Mouse (Mus musculus) myocyte (in vitro differentiated cells): ENCODE measurements around the gene Ephx1.

Source experiments
- CEBPB ChIP-seq: IDR thresholded peaks from 2 replicates; pipeline ENCODE4 v1.6.1; 2011; ENCODE audit warnings: mild to moderate bottlenecking, moderate library complexity; ENCODE audit not compliant: poor library complexity, insufficient read depth, severe bottlenecking
- E2F4 ChIP-seq: IDR thresholded peaks from one replicate; pipeline ENCODE4 v1.6.1; 2011; ENCODE audit warnings: mild to moderate bottlenecking, control low read depth, moderate library complexity; ENCODE audit not compliant: insufficient read depth
- MAX ChIP-seq: IDR thresholded peaks from one replicate; pipeline ENCODE4 v1.6.1; 2011; ENCODE audit warnings: low read depth, mild to moderate bottlenecking, control low read depth
- MYOD1 ChIP-seq, 3 experiments: IDR thresholded peaks; one replicate each; pipeline ENCODE4 v1.6.1; 2011; ENCODE audit warnings: control low read depth in 2 of 3, low read depth in 2 of 3, mild to moderate bottlenecking in 2 of 3, moderate library complexity in 1 of 3; ENCODE audit not compliant: insufficient read length in 2 of 3, control insufficient read depth in 1 of 3
- MYOG ChIP-seq, 3 experiments: IDR thresholded peaks; one replicate each; pipeline ENCODE4 v1.6.1; 2011; ENCODE audit warnings: control low read depth in 2 of 3, low read depth in 2 of 3, mild to moderate bottlenecking in 2 of 3; ENCODE audit not compliant: insufficient read length in 2 of 3, control insufficient read depth in 1 of 3, insufficient read depth in 1 of 3
- POLR2A ChIP-seq: IDR thresholded peaks from one replicate; pipeline ENCODE4 v1.6.1; 2011; ENCODE audit warnings: low read depth, mild to moderate bottlenecking, control low read depth, moderate library complexity; ENCODE audit not compliant: insufficient read length
- POLR2AphosphoS2 ChIP-seq: IDR thresholded peaks from one replicate; pipeline ENCODE4 v1.6.1; 2011; ENCODE audit warnings: low read depth, control low read depth; ENCODE audit not compliant: insufficient read length
- TCF12 ChIP-seq: IDR thresholded peaks from one replicate; pipeline ENCODE4 v1.6.1; 2011; ENCODE audit warnings: mild to moderate bottlenecking, control low read depth; ENCODE audit not compliant: poor library complexity, insufficient read depth, severe bottlenecking
- USF1 ChIP-seq: IDR thresholded peaks from one replicate; pipeline ENCODE4 v1.6.1; 2011; ENCODE audit warnings: low read depth, mild to moderate bottlenecking, control low read depth, moderate library complexity

DNA sequence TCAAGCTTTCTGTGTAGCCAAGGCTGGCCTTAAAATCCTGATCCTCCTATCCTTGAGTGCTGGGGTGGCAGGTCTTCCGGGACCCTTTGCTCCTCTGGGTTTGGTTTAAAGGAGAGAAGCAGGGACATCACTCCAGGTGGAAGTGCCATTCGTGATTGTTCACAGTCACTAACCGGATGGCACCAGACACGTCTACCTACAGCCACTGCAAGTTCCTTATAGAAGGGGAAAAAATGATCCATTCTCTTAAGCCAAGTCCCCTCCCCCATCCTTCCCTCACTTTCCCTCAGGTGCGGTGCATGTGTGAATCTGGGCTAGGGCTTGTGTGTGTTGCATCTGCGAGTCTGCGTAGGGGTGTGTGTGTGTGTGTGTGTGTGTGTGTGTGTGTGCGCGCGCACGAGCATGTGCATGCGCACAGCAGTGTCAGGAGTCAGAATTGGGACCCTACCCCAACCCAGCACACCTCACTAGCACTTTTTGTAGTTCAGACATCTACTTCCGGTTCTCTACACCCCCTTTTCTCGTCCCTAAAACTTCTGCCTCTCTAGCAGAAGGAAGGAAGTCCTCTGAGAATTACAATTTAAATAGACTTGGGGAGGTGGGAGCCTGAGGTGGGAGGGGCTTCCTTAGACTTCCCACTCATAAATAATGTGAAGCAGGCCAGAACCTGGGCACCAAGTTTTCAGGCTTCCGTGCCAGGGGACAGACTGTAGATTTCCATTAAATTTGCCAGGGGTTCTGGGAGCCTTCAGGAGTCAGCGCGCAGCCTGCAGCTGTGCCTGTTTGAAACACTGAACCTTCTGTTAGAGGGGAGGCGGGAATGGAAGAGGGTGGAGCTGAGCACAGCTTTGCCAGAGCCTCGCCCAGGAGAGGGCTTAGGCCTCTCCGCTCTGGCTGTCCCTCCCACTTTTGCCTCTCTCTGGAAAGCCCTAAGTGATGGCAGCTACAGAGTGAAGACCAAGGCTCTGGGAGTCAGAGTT is 75.4 kb downstream of the Ephx1 start:
- TF ChIP-seq TCF12 (no peak), USF1 (no peak), MAX (no peak), POLR2A (no peak), POLR2AphosphoS2 (no peak), CEBPB (no peak), MYOG (IDR thresholded peaks at IDR 0.05; ENCODE audit: control insufficient read depth in 1 of 3, insufficient read depth in 1 of 3, insufficient read length in 2 of 3, low read depth in 2 of 3) (peak in 2 of 3 experiments; percentile 12 to 62), E2F4 (peak; percentile 43), MYOD1 (IDR thresholded peaks at IDR 0.05; ENCODE audit: control insufficient read depth in 1 of 3, insufficient read length in 2 of 3, low read depth in 2 of 3) (peak; percentile 22 to 73 (median 52))
